Mouse (Mus musculus): ENCODE measurements around the gene Apobec1.
"Not testable (repeated sequence)": the region's sequence is repeated elsewhere in the genome, so short reads cannot be mapped to it uniquely, and the experiment has no call there.

Apobec1 gene

DNA sequence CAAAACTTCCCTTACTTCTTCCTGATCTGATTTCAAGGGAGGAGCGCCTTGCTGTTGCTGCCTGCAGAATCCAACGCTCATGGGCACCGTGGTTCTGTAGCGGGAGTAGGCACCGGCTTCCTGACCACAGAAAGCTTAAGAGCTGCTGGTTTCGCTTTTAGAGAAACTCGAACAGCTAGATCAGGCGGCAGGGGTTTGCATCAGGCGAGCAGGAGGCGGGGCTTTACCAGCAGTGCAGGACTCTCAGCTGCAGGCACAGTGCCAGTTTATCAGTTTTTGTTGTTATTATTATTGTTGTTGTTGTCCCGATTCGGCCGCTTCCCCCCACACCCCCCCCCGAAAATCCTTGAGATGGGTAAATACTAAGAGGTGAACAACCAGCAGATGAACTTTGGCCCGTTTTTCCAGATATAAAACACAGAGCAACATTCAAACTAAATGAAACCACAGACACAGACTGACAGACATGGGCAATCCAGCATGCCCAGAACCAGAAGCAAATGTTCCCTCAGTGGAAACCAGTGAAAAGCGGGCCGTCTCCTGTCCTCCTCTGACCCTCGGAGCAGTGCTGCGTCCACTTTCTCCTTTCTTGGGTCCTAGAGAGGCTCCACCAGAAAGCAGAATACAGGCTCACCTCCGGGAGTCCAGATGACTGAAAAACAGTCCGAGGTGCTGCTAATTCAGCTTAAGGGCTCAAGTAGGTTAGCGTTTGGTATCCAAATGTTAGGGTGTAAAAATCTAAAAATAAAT, at the start of gene Apobec1:
Gene Apobec1, minus strand, starts transcription at position 203 of the 750 bp plus-strand sequence.
- DNase-seq (ENCODE audit: low spot score), result peak; percentile 91

DNA sequence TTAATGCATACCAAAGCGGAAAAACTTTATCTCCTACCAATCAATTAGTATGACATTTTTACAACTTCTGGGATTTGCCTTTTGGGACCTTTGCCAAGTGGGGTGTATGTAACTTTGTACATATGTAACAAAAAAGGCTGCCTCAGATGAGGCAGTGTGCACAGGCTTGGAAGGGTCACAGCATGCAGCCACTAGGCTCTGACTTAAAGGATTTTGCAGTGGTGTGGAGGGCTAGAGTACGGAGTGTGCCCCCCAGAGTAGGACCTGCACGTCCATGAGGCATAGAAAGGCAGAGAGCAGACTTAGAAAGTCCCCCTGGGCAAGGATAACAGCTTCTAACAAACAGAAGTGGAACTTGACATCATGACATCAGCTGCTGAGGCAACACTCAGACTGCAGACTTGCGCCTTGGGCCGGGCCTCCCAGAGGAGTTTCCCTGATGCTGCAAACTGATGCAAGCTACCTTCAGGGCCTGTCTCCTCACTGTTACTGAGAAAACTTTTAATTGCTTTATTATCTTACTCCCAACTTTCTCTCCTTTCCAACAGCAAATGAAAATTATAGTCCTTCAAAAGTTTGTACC, 48.2 kb upstream of the Apobec1 start:
- no peak for DNase-seq (ENCODE audit: low spot score)

- no peak for DNase-seq (ENCODE audit: low spot score)
Observed at GRCm38 (mm10) chr6:122649903-122650302, 47.7 kb upstream of the Apobec1 start.

- DNase-seq (ENCODE audit: low spot score), result not testable (repeated sequence)
Observed at GRCm38 (mm10) chr6:122644196-122644595, 42.0 kb upstream of the Apobec1 start.

- not testable (repeated sequence) for DNase-seq (ENCODE audit: low spot score)
Observed at GRCm38 (mm10) chr6:122637566-122637965, 35.3 kb upstream of the Apobec1 start.

DNA sequence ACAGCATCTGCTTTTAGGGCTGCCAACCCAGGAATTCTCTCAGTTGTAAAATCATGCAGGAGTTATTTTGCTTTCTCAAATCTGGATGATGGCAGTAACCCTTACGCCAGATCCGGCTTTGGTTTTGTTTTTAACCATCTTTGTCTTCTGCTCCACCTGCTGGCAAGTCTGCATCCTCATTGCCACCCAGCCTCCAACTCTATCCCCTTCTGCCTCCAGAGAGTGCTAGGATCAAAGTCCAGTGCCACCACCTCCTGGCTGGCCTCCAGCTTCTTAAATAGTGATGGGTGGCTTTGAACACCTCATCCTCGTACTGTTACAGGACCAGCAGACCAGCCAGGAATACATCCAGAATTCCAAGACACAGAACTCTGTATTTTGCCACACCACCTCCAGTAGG, 34.4 kb upstream of the Apobec1 start:
- no peak for DNase-seq (ENCODE audit: low spot score)

GRCm38 (mm10) chr6:122635315-122635714, 33.1 kb upstream of the Apobec1 start:
- peak; percentile 50 for DNase-seq (ENCODE audit: low spot score)

GRCm38 (mm10) chr6:122633411-122633810, 31.2 kb upstream of the Apobec1 start:
- DNase-seq (ENCODE audit: low spot score), result peak; percentile 52

- DNase-seq (ENCODE audit: low spot score), result no peak
Observed at GRCm38 (mm10) chr6:122627469-122628108, 25.3 kb upstream of the Apobec1 start.

DNA sequence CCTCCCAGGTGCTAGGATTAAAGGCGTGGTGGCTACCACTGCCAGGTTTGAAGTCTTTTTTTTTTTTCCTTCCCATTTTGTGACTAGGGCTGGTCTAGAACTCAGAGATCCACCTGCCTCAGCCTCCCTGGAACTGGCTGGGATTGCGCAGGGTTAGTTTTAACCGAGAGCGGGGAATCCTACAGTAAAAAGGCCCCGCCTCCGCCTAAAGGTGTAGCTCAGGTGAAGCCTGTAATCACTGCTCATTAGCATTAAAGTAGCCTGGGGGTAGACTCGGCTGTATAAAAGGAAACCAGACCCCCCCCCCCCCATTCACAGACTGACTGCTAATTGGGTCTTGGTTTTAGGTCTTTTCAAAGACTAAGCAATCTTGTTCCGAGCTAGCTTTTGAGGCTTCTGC, 23.9 kb upstream of the Apobec1 start, which contains the start of gene Dppa3:
Gene Dppa3, plus strand, starts transcription at position 301 of the 400 bp plus-strand sequence.
- no peak for DNase-seq (ENCODE audit: low spot score)

DNA sequence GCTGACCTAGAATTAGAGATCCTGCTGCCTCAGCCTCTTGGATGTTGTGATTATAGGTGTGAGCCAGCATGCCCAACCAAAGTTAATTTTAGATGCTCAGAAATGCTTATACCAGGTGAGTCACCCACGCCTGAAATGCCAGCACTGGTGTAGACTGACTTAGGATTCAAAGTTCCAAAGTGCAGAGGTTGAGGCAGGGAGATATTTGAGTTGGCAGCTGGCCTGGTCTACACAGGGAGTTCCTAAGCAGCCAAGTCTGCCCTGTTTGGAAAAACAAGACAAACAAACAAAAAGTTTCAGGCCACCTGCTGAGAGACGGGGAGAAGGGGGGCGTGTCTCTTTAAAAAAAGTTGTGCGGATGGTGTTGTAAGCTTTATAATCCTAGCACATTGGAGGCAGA, 22.9 kb upstream of the Apobec1 start:
- DNase-seq (ENCODE audit: low spot score), result no peak

- DNase-seq (ENCODE audit: low spot score), result no peak
Observed at GRCm38 (mm10) chr6:122624480-122624879, 22.2 kb upstream of the Apobec1 start.

GRCm38 (mm10) chr6:122621066-122621465, 18.8 kb upstream of the Apobec1 start:
- DNase-seq (ENCODE audit: low spot score), result no peak

- no peak for DNase-seq (ENCODE audit: low spot score)
Observed at GRCm38 (mm10) chr6:122616022-122616421, 13.8 kb upstream of the Apobec1 start.

DNA sequence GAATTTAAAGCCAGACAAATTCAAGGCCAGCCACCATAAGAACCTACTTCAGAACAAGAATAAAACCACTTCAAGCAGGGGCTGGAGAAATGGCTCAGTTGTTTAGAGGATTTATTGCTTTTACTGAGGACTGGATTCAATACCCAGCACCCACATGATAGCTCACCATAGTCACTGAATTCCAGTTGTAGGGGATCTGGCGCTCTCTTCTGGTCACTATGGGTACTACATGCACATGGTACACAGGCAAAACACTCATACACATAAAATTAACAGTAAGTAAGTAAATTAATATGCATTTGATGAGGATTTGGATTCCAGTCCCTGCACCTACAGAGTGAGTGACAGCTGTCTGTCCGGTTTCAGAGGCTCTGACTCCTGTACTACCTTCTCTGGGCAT, 11.8 kb upstream of the Apobec1 start:
- DNase-seq (ENCODE audit: low spot score), result no peak

DNA sequence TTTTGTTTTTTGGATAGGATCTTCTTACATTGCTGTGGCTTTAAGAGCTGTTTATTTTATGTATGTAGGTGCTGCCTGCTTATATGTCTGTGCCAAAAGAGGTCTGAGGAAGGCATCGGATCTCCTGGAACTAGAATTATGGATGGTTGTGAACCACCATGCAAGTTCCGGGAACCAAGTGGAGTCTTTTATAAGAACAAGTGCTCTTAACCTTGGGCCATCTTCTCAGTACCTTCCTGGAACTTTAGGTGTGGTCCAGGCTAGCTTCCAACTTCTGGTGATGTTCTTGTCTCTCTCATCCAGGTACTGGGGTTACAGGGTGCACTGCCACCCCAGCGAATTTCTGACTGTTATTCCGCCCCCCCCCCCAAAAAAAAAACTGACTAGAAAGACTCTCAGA, 10.2 kb upstream of the Apobec1 start:
- DNase-seq (ENCODE audit: low spot score), result no peak

- DNase-seq (ENCODE audit: low spot score), result no peak
Observed at GRCm38 (mm10) chr6:122609771-122610170, 7.5 kb upstream of the Apobec1 start, which contains the start of gene Gdf3. TSS of gene Gdf3 (minus strand) at chr6:122610087.

GRCm38 (mm10) chr6:122609377-122609728, 7.1 kb upstream of the Apobec1 start:
- no peak for DNase-seq (ENCODE audit: low spot score)

DNA sequence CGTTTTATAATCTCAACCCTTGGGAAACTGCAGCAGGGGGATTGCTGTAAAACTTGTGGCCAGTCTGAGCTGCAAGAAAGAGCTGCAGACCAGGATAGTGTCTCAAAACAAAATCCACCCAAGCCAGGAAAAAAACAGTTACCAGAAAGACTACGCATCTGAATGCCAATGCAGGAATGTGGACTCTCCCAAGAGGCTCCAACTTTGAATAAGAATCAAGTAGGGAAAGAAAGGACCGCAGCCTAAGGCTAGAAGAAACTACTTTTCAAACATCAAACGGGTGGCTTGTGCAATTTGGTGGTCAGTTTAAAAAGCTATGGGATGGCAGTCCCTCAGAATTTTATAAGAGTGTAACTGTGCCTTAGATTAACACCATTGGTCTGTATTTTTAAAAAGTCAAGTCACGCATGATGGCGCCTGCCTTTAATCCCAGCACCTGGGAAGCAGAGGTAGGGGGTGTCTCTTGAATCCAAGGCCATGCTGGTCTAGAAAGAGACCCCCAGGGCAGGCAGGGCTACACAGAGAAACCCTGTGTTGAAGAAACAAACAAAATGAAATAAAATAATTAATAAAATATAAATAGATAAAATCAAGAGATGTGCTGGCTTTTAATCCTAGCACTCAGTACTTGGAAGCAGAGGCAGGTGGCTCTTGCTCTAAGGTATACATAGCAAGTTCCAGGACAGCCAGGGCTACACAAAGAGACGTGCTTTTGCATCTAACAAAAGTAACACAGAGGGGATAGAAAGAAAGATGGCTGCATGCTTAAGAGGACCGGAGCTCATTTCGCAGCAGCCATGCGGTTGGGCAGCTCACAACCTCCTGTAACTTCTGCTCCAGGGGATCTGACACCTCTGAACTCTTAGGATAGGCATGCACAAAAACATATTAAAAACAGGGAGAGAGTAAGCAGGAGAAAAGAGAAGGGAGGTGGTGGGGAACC, 6.5 kb upstream of the Apobec1 start:
- DNase-seq (ENCODE audit: low spot score), result no peak

GRCm38 (mm10) chr6:122607700-122608099, 5.5 kb upstream of the Apobec1 start:
- no peak for DNase-seq (ENCODE audit: low spot score)

GRCm38 (mm10) chr6:122606661-122607060, 4.4 kb upstream of the Apobec1 start:
- DNase-seq (ENCODE audit: low spot score), result no peak

- DNase-seq (ENCODE audit: low spot score), result peak; percentile 15
Observed at GRCm38 (mm10) chr6:122605483-122605882, 3.2 kb upstream of the Apobec1 start.
